Mouse (Mus musculus): ENCODE measurements at regions not wholly inside any gene's neighbourhood (a gene's known extent, or its start where the extent isn't known, plus 50 kb on each side); places are given as distances from the start of the nearest gene placed in this dataset.

DNA sequence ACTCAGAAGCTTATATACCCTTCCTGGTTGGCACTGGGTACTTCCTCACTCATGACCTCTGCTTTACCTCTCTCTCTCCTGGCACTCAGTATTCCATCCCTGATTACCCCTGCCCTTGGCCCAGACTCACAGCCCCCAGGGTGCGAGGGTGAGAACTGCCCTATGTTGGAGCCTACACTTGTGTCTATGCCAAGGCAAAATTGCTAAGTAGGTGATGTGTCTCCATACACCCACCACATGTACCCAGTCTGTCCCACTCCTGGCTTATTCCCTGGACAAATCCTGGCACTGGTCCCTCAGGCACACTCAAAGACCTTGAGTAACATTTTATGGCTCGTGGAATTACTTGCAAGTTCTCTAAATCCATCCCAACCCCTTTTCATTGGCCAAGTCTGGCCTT is 114.5 kb upstream of the Cd180 start:
- DNase-seq = no peak
- Histone ChIP-seq H3K4me1 (replicated peaks; ENCODE audit: control insufficient read depth, insufficient read depth, low read length) (no peaks in the 10 kb centered on the region), H3K27me3 (ENCODE audit: control insufficient read depth, insufficient read depth, low read length) (no peaks in the 10 kb centered on the region), H3K27ac (ENCODE audit: control insufficient read depth, insufficient read depth, low read length) (no peak overlapping the region), H3K36me3 (ENCODE audit: control insufficient read depth, insufficient read depth, low read length) (no peaks in the 10 kb centered on the region), H3K4me3 (ENCODE audit: control insufficient read depth, insufficient read depth, low read length) (no peak overlapping the region)
- TF ChIP-seq POLR2A (IDR thresholded peaks at IDR 0.05; ENCODE audit: control insufficient read depth, extremely low read depth, insufficient read depth, low read length, poor library complexity) (no peak), CTCF (IDR thresholded peaks at IDR 0.05; ENCODE audit: borderline replicate concordance, control insufficient read depth, extremely low read depth, insufficient read depth, low read length, poor library complexity) (no peak)
- WGBS = 87% methylated on average over 2 of the region's 2 CpGs

DNA sequence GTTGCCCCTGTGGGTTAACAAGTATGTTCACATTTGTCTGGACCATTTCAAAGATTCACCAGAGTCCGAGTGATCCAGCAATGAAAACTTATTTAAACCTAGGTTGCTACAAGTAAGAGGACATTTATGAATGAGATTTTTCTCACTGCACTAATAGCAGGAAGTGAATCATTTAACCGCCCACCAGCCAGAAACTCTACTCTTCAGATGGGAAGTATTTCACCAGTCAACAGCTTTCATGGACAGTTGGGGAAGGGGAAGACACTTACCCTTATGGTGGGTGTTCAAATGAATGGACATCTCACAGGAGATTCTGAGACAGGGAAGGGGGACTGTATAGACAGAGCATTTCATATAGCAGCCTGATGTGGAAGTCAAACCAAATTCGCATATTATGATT is 113.7 kb upstream of the Cd180 start:
- Histone ChIP-seq H3K27ac (ENCODE audit: control insufficient read depth, insufficient read depth, low read length) (no peak overlapping the region), H3K36me3 (ENCODE audit: control insufficient read depth, insufficient read depth, low read length) (no peaks in the 10 kb centered on the region), H3K4me1 (replicated peaks; ENCODE audit: control insufficient read depth, insufficient read depth, low read length) (no peaks in the 10 kb centered on the region), H3K27me3 (ENCODE audit: control insufficient read depth, insufficient read depth, low read length) (no peaks in the 10 kb centered on the region), H3K4me3 (ENCODE audit: control insufficient read depth, insufficient read depth, low read length) (no peak overlapping the region)
- TF ChIP-seq POLR2A (IDR thresholded peaks at IDR 0.05; ENCODE audit: control insufficient read depth, extremely low read depth, insufficient read depth, low read length, poor library complexity) (no peak), CTCF (IDR thresholded peaks at IDR 0.05; ENCODE audit: borderline replicate concordance, control insufficient read depth, extremely low read depth, insufficient read depth, low read length, poor library complexity) (no peak)
- WGBS = 94% methylated on average over 3 of the region's 3 CpGs
- DNase-seq = no peak

DNA sequence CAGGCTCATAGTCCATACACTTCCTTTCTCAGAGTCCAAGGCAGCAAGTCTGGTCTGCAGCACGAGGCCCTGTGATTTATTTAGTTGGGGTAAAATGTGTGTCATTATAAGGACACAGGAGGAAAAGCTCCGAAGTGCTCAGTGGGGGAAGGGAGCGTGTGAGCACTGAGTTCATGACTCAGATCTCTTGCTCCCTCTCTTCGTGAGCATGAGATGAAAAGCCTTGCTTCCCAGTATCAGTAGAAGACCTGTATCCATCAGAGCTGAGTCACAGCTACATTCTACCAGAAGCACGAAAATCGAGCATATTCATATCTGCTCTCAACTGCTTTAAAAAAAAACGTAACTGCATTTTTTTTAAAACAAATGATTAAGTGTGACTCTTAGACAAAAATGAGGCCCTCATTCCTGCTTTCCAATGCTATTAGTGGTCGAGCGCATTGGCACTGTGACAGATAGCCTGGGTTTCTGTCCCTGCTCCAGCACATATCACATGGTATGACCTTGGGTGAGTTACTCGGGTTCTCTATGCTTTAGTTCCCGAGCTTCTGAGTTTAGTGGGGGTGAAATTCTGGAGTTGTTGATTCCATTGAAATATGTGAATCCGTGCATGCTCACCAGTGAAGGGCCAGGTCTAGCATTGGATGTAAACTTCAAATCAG is 109.2 kb upstream of the Cd180 start:
- H3K27me3 ChIP-seq (ENCODE audit: control insufficient read depth, insufficient read depth, low read length) = no peaks in the 10 kb centered on the region
- no peak for TF ChIP-seq CTCF (IDR thresholded peaks at IDR 0.05; ENCODE audit: borderline replicate concordance, control insufficient read depth, extremely low read depth, insufficient read depth, low read length, poor library complexity)
- no peak for TF ChIP-seq POLR2A (IDR thresholded peaks at IDR 0.05; ENCODE audit: control insufficient read depth, extremely low read depth, insufficient read depth, low read length, poor library complexity)
- no peak overlapping the region for H3K27ac ChIP-seq (ENCODE audit: control insufficient read depth, insufficient read depth, low read length)

DNA sequence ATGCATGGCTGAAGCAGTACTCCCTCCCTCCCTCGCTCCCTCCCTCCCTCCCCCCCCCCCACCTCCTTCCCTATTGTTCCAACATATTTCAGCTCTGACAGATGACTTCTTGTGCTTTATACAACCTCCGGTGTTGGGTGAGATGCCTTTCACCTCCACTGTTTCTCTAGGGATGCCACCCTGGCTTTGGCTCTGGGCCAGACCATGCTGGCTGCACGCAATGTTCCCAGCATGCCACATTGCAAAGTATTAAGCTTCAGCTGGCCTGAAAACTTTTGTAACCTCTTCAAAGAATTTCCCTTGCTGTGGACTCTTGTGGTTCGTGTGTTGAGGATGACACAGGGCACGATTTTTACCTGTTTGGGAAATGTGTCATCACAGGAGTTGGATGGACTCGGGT is 107.1 kb upstream of the Cd180 start:
- Histone ChIP-seq H3K36me3 (ENCODE audit: control insufficient read depth, insufficient read depth, low read length) (no peaks in the 10 kb centered on the region), H3K4me1 (replicated peaks; ENCODE audit: control insufficient read depth, insufficient read depth, low read length) (no peaks in the 10 kb centered on the region), H3K4me3 (ENCODE audit: control insufficient read depth, insufficient read depth, low read length) (no peak overlapping the region), H3K27me3 (ENCODE audit: control insufficient read depth, insufficient read depth, low read length) (no peaks in the 10 kb centered on the region), H3K27ac (ENCODE audit: control insufficient read depth, insufficient read depth, low read length) (no peak overlapping the region)
- WGBS = 24% methylated on average over 6 of the region's 6 CpGs
- DNase-seq = no peak
- TF ChIP-seq CTCF (IDR thresholded peaks at IDR 0.05; ENCODE audit: borderline replicate concordance, control insufficient read depth, extremely low read depth, insufficient read depth, low read length, poor library complexity) (no peak), POLR2A (IDR thresholded peaks at IDR 0.05; ENCODE audit: control insufficient read depth, extremely low read depth, insufficient read depth, low read length, poor library complexity) (no peak)

More for the DNA sequence above, 109.2 kb upstream of the Cd180 start:
- Histone ChIP-seq H3K4me1 (replicated peaks; ENCODE audit: control insufficient read depth, insufficient read depth, low read length) (no peaks in the 10 kb centered on the region), H3K36me3 (ENCODE audit: control insufficient read depth, insufficient read depth, low read length) (no peaks in the 10 kb centered on the region), H3K4me3 (ENCODE audit: control insufficient read depth, insufficient read depth, low read length) (no peak overlapping the region)
- DNase-seq = no peak
- WGBS = 84% methylated on average over 12 of the region's 12 CpGs

- no peak overlapping the region for H3K4me3 ChIP-seq (ENCODE audit: control insufficient read depth, insufficient read depth, low read length)
- no peaks in the 10 kb centered on the region for H3K36me3 ChIP-seq (ENCODE audit: control insufficient read depth, insufficient read depth, low read length)
- TF ChIP-seq POLR2A (IDR thresholded peaks at IDR 0.05; ENCODE audit: control insufficient read depth, extremely low read depth, insufficient read depth, low read length, poor library complexity) (no peak), CTCF (IDR thresholded peaks at IDR 0.05; ENCODE audit: borderline replicate concordance, control insufficient read depth, extremely low read depth, insufficient read depth, low read length, poor library complexity) (no peak)
- WGBS = 93% methylated on average over 18 of the region's 18 CpGs
- H3K27me3 ChIP-seq (ENCODE audit: control insufficient read depth, insufficient read depth, low read length) = no peaks in the 10 kb centered on the region
- H3K4me1 ChIP-seq (replicated peaks; ENCODE audit: control insufficient read depth, insufficient read depth, low read length) = no peaks in the 10 kb centered on the region
- DNase-seq = no peak
- H3K27ac ChIP-seq (ENCODE audit: control insufficient read depth, insufficient read depth, low read length) = no peak overlapping the region
These were observed 103.5 kb upstream of the Cd180 start for GRCm38 (mm10) chr13:102589680-102590435.

GRCm38 (mm10) chr13:102591803-102592537 is 101.4 kb upstream of the Cd180 start:
- Histone ChIP-seq H3K4me3 (ENCODE audit: control insufficient read depth, insufficient read depth, low read length) (no peak overlapping the region), H3K27me3 (ENCODE audit: control insufficient read depth, insufficient read depth, low read length) (no peaks in the 10 kb centered on the region), H3K36me3 (ENCODE audit: control insufficient read depth, insufficient read depth, low read length) (no peaks in the 10 kb centered on the region), H3K27ac (ENCODE audit: control insufficient read depth, insufficient read depth, low read length) (no peak overlapping the region), H3K4me1 (replicated peaks; ENCODE audit: control insufficient read depth, insufficient read depth, low read length) (no peaks in the 10 kb centered on the region)
- no peak for DNase-seq
- 81% methylated on average over 4 of the region's 4 CpGs for WGBS
- no peak for TF ChIP-seq CTCF (IDR thresholded peaks at IDR 0.05; ENCODE audit: borderline replicate concordance, control insufficient read depth, extremely low read depth, insufficient read depth, low read length, poor library complexity)
- TF ChIP-seq POLR2A (IDR thresholded peaks at IDR 0.05; ENCODE audit: control insufficient read depth, extremely low read depth, insufficient read depth, low read length, poor library complexity) = no peak
